Comparison of ENCODE assay signal across 21 mouse cellular contexts in the genomic region with DNA sequence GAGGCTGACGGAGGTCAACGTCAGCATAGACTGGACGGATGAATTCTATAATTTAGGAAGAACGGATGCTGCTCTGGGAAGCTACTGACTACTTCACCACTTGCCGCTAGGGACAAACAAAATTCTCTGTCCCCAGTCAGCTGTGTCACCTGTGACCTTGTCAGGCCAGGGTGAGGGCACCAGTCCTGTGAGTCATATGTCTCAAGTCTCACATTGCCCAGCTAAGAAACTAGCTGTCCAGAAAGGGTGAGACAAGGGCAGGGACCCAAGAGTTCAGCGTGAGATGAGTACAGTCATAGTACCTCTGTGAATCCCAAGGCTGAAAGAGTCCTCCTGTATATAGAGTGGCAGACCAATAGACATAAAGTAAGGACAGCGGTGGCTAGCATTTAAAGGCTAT. TPM values are rescaled to one million over a fixed set of nuclear protein-coding genes. Genes with fewer than 3 reads are reported as not detected.
DNase-seq lines count a peak whose midpoint lies in the region.
"Had no signal": no experiment of that assay in that cellular context is flagged by ENCODE, and none has a peak within 500 bp of the region (broad histone marks: within the 10 kb centered on the region; RNA-seq: fewer than 3 reads in every experiment).

No protein-coding gene starts in this region.

- H3K4me1 ChIP-seq in brown adipose tissue, adult 24 weeks (ENCODE audit: control insufficient read depth, insufficient read depth, insufficient read length, low read length), result peaks cover 14% of the 10 kb centered on the region

- DNase-seq in adrenal gland, postnatal 14 days, result peak; percentile 38
- no peak for DNase-seq in adrenal gland, adult 8-10 months
- DNase-seq in gastrocnemius, adult 8-10 months (ENCODE audit: low spot score in 2 of 2), result peak; percentile 62 to 70
- no peak for DNase-seq in gastrocnemius, postnatal 4 days (ENCODE audit: low spot score in 2 of 2)
- DNase-seq in skeletal muscle tissue, adult 2 months (ENCODE audit: low read depth, low spot score), result peak; percentile 88
- DNase-seq: cerebellum, adult 11-12 months; cerebellum, adult 9-10 months; cerebellum, postnatal 25 days; forebrain, postnatal 0 days; heart, postnatal 4 days; kidney, adult 8-10 months had no signal

- H3K27ac ChIP-seq in brown adipose tissue, adult 24 weeks (replicated peaks; ENCODE audit: low read depth, low read length), result peak overlapping the region; percentile 66
- H3K27ac ChIP-seq: embryonic facial prominence, embryonic 12.5 days; forebrain, embryonic 12.5 days; heart, embryonic 13.5 days; hindbrain, embryonic 12.5 days had no signal

- no peak overlapping the region for H3K4me3 ChIP-seq in brown adipose tissue, adult 24 weeks (ENCODE audit: insufficient read depth, low read depth, low read length)
- H3K4me3 ChIP-seq: embryonic facial prominence, embryonic 12.5 days; forebrain, embryonic 12.5 days; heart, embryonic 13.5 days; hindbrain, embryonic 12.5 days had no signal

RNA-seq across cellular contexts. Expression of a gene that starts 17.0 kb away (rescaled TPM):
- 135 and 224 TPM in 2 replicates for total RNA-seq in adrenal gland, postnatal 14 days (2021)
- 10 to 100 TPM; 38.8 to 80.7 (median 50.8) TPM for total RNA-seq in adrenal gland, adult 8-10 months (2022)
- 100 to 1,000 TPM; 227 to 339 (median 265) TPM for total RNA-seq in gastrocnemius, adult 8-10 months (2022)
- total RNA-seq in gastrocnemius, postnatal 4 days (2021), result 10 to 100 TPM; 24.8 to 27.1 TPM
- 258 and 314 TPM in 2 replicates for polyA plus RNA-seq in brown adipose tissue, adult 24 weeks (2012; ENCODE audit: insufficient read depth, insufficient read length, missing spikeins)

RNA-seq across cellular contexts. Expression of a gene that starts 59.4 kb away (rescaled TPM):
- total RNA-seq in adrenal gland, postnatal 14 days (2021), result not detected in 2 replicates
- 1 to 10 TPM in 1 of 4 experiments, under 1 TPM in 3; 0.41 to 1.6 (median 0.93) TPM for total RNA-seq in adrenal gland, adult 8-10 months (2022)
- 1 to 10 TPM; 1.1 to 2.8 (median 2.1) TPM for total RNA-seq in gastrocnemius, adult 8-10 months (2022)
- 1 to 10 TPM in 1 of 2 experiments, under 1 TPM in 1; 0.83 to 1.2 TPM for total RNA-seq in gastrocnemius, postnatal 4 days (2021)
- polyA plus RNA-seq in brown adipose tissue, adult 24 weeks (2012; ENCODE audit: insufficient read depth, insufficient read length, missing spikeins), result 1.3 and 1.9 TPM in 2 replicates
- total RNA-seq: CH12.LX had no signal
- polyA plus RNA-seq: activated CD4-positive, CD25-positive, alpha-beta regulatory T cell, adult 4 months; heart, embryonic 13.5 days; inflammation-experienced regulatory T-cells, adult 6 months; intestine, postnatal 0 days; Patski had no signal

Comparison
In these comparisons a context has a peak if more than half of its experiments do, and no peak if none do; other contexts are left out.
1. DNase-seq: peak in adrenal gland, postnatal 14 days (single experiment), gastrocnemius, adult 8-10 months (2 of 2) and skeletal muscle tissue, adult 2 months (single experiment); none in adrenal gland, adult 8-10 months (single experiment) and gastrocnemius, postnatal 4 days (0 of 2).